Mouse (Mus musculus): ENCODE data around the gene Cplx2. TPM values are rescaled to one million over a fixed set of nuclear protein-coding genes. Genes with fewer than 3 reads are reported as not detected.

Cplx2 gene
- total and polyA plus RNA-seq, 2 experiments from 2014 or later, result 31.2 to 106 TPM

GRCm38 (mm10) chr13:54326686-54327447 lies 44.3 kb upstream of the Cplx2 start:
- TF ChIP-seq CTCF (IDR thresholded peaks at IDR 0.05), result peak; percentile 42
- Histone ChIP-seq H3K27ac (ENCODE audit: low read depth, low read length) (no peak overlapping the region), H3K27me3 (ENCODE audit: insufficient read depth, low read length) (no peaks in the 10 kb centered on the region), H3K4me3 (ENCODE audit: low read depth, low read length) (no peak overlapping the region), H3K4me2 (ENCODE audit: low read depth, low read length, poor library complexity, severe bottlenecking) (no peak overlapping the region), H3K9ac (replicated peaks; ENCODE audit: low read length, poor library complexity, severe bottlenecking) (no peak overlapping the region), H3K4me1 (ENCODE audit: insufficient read depth, low read length) (peaks cover 18% of the 10 kb centered on the region; the same call in 1 of the 2 replicates), H3K9me3 (ENCODE audit: low read length) (no peaks in the 10 kb centered on the region), H3K36me3 (ENCODE audit: insufficient read depth, low read length) (no peaks in the 10 kb centered on the region)
- no peak for DNase-seq (ENCODE audit: low spot score)
- WGBS, result 86% methylated on average over 6 of the region's 6 CpGs
- ATAC-seq (ENCODE audit: low FRiP score), result no peak

GRCm38 (mm10) chr13:54328029-54328428 lies 43.1 kb upstream of the Cplx2 start:
- no peaks in the 10 kb centered on the region for H3K27me3 ChIP-seq (ENCODE audit: insufficient read depth, low read length)
- 44% methylated on average over 1 of the region's 1 CpGs for WGBS
- peaks cover 21% of the 10 kb centered on the region; the same call in 1 of the 2 replicates for H3K4me1 ChIP-seq (ENCODE audit: insufficient read depth, low read length)
- no peak overlapping the region for H3K4me3 ChIP-seq (ENCODE audit: low read depth, low read length)
- H3K9ac ChIP-seq (replicated peaks; ENCODE audit: low read length, poor library complexity, severe bottlenecking), result no peak overlapping the region
- H3K9me3 ChIP-seq (ENCODE audit: low read length), result no peaks in the 10 kb centered on the region
- no peaks in the 10 kb centered on the region for H3K36me3 ChIP-seq (ENCODE audit: insufficient read depth, low read length)
- TF ChIP-seq CTCF (IDR thresholded peaks at IDR 0.05), result peak; percentile 54
- no peak overlapping the region for H3K4me2 ChIP-seq (ENCODE audit: low read depth, low read length, poor library complexity, severe bottlenecking)
- ATAC-seq (ENCODE audit: low FRiP score) (no peak), DNase-seq (ENCODE audit: low spot score) (no peak)
- no peak overlapping the region for H3K27ac ChIP-seq (ENCODE audit: low read depth, low read length)

DNA sequence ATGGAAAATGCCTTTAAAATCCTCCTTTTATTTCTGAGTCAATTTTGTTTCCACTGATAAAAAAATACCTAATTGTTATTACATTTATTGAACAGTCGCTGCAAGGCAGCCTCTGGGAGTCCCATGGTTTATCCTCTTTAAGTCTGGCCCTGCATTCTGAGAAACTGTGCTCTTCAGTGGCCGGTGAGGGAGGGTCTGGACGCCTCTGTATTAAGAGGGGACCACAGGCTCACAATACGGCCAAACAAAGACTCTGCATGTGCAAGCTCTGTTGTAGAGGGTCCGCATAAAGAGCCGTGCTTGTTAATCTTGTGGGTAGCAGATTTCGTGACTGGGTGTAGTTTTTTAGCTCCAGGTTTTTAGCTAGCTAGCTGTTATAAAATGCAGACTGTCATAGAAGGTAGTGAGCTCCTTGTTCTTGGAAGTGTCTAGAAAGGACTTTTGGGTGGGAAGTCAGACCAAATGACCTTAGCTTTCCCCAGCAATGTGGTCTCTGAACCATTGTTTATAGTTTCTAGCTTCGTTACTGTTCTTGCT lies 42.1 kb upstream of the Cplx2 start:
- H3K4me1 ChIP-seq (ENCODE audit: insufficient read depth, low read length), result peaks cover 18% of the 10 kb centered on the region; the same call in 1 of the 2 replicates
- H3K4me2 ChIP-seq (ENCODE audit: low read depth, low read length, poor library complexity, severe bottlenecking), result no peak overlapping the region
- DNase-seq (ENCODE audit: low spot score) (no peak), ATAC-seq (ENCODE audit: low FRiP score) (no peak)
- H3K4me3 ChIP-seq (ENCODE audit: low read depth, low read length), result no peak overlapping the region
- H3K9me3 ChIP-seq (ENCODE audit: low read length), result no peaks in the 10 kb centered on the region
- 18% methylated on average over 8 of the region's 8 CpGs for WGBS
- H3K27me3 ChIP-seq (ENCODE audit: insufficient read depth, low read length), result no peaks in the 10 kb centered on the region
- H3K27ac ChIP-seq (ENCODE audit: low read depth, low read length), result no peak overlapping the region
- no peaks in the 10 kb centered on the region for H3K36me3 ChIP-seq (ENCODE audit: insufficient read depth, low read length)
- TF ChIP-seq CTCF (IDR thresholded peaks at IDR 0.05), result no peak
- peak overlapping the region; percentile 39; the same call in 1 of the 2 replicates for H3K9ac ChIP-seq (replicated peaks; ENCODE audit: low read length, poor library complexity, severe bottlenecking)

DNA sequence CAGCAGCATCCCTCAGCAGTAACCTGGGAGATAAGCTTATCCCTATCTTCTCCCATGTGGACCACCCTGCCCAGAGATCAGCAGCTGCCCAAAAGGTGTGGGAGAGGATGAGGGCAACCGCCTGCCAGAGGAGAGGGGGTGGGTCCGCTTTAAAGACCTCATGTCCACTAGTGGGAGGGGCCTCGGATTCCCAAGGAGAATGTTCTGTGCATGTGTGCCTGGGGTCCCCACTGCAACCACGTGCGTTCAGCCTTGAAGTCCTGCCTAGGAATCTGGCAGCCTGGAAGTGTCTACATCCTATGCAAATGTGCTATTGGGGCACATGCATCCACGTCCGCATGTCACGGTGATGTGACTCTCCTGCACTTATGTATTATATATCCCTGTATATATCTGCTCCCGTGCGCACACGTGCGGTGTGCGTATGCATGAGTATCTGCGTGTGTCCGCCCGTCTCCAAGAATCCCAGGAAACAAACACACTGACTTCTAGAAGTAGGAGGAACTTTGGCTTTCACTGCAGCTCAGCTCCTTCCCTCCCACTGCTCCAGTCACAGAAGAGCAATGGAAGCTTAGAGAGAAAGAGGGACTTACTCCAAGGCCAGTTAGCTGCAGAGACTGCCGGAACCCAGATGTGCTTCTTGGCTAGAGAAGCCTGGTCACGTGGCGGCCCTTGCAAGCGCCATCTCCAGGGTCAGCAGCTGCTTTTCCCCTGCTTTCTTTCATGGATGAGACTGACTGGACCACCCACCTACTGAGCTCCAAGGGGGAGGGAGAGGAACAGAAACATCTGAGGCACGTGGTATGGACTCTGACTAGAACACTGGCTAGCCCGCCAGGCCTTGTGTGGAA lies 39.1 kb upstream of the Cplx2 start:
- Histone ChIP-seq H3K27ac (ENCODE audit: low read depth, low read length) (no peak overlapping the region), H3K9ac (replicated peaks; ENCODE audit: low read length, poor library complexity, severe bottlenecking) (no peak overlapping the region), H3K4me3 (ENCODE audit: low read depth, low read length) (no peak overlapping the region), H3K9me3 (ENCODE audit: low read length) (no peaks in the 10 kb centered on the region), H3K4me2 (ENCODE audit: low read depth, low read length, poor library complexity, severe bottlenecking) (no peak overlapping the region), H3K4me1 (ENCODE audit: insufficient read depth, low read length) (peaks cover 9% of the 10 kb centered on the region; the same call in 1 of the 2 replicates), H3K27me3 (ENCODE audit: insufficient read depth, low read length) (no peaks in the 10 kb centered on the region), H3K36me3 (ENCODE audit: insufficient read depth, low read length) (no peaks in the 10 kb centered on the region)
- no peak for TF ChIP-seq CTCF (IDR thresholded peaks at IDR 0.05)
- 37% methylated on average over 22 of the region's 22 CpGs for WGBS
- peak; percentile 67 for DNase-seq (ENCODE audit: low spot score)
- ATAC-seq (ENCODE audit: low FRiP score), result peak; percentile 68

GRCm38 (mm10) chr13:54332921-54333477 lies 38.1 kb upstream of the Cplx2 start:
- no peaks in the 10 kb centered on the region for H3K36me3 ChIP-seq (ENCODE audit: insufficient read depth, low read length)
- WGBS, result 73% methylated on average over 8 of the region's 8 CpGs
- H3K9me3 ChIP-seq (ENCODE audit: low read length), result no peaks in the 10 kb centered on the region
- no peak overlapping the region for H3K27ac ChIP-seq (ENCODE audit: low read depth, low read length)
- H3K4me2 ChIP-seq (ENCODE audit: low read depth, low read length, poor library complexity, severe bottlenecking), result no peak overlapping the region
- no peak overlapping the region for H3K4me3 ChIP-seq (ENCODE audit: low read depth, low read length)
- H3K9ac ChIP-seq (replicated peaks; ENCODE audit: low read length, poor library complexity, severe bottlenecking), result no peak overlapping the region
- no peak for TF ChIP-seq CTCF (IDR thresholded peaks at IDR 0.05)
- ATAC-seq (ENCODE audit: low FRiP score), result no peak
- H3K4me1 ChIP-seq (ENCODE audit: insufficient read depth, low read length), result peaks cover 9% of the 10 kb centered on the region; the same call in 1 of the 2 replicates
- H3K27me3 ChIP-seq (ENCODE audit: insufficient read depth, low read length), result no peaks in the 10 kb centered on the region
- no peak for DNase-seq (ENCODE audit: low spot score)
